ENCODE assay signal across 13 mouse cellular contexts in genomic region chr1:136699153-136699524, GRCm38 (mm10).
DNase-seq lines count a peak whose midpoint lies in the region; ATAC-seq and TF ChIP-seq lines count a peak whose summit lies in the region.
"Had no signal": no experiment of that assay in that cellular context is flagged by ENCODE, and none has a peak within 500 bp of the region (broad histone marks: within the 10 kb centered on the region; RNA-seq: fewer than 3 reads in every experiment).

No protein-coding gene starts in this region.

- ATAC-seq in heart, embryonic 15.5 days (replicated peaks; ENCODE audit: insufficient number of reproducible peaks, insufficient read depth, low FRiP score, low read depth), result no peak
- no peak for ATAC-seq in heart, embryonic 12.5 days (ENCODE audit: insufficient number of reproducible peaks, low FRiP score)
- ATAC-seq in liver, embryonic 12.5 days, result no peak

- H3K4me3 ChIP-seq in heart, embryonic 15.5 days, result no peak overlapping the region
- H3K4me3 ChIP-seq in heart, embryonic 12.5 days, result no peak overlapping the region
- H3K4me3 ChIP-seq in ES-E14 (ENCODE audit: insufficient read depth in 1 of 2, low read depth in 1 of 2, low read length in 2 of 2, poor library complexity in 1 of 2, severe bottlenecking in 1 of 2), result peak overlapping the region; percentile 40 to 51
- no peak overlapping the region for H3K4me3 ChIP-seq in liver, embryonic 12.5 days

- peak; percentile 44 for DNase-seq in A20 (ENCODE audit: low read depth, low spot score)
- no peak for DNase-seq in ES-E14 (ENCODE audit: low read depth, low spot score)
- DNase-seq in layer of hippocampus, adult 8-10 months (ENCODE audit: low spot score in 2 of 2), result no peak
- DNase-seq in adrenal gland, adult (ENCODE audit: inconsistent age in 2 of 2, low spot score in 1 of 2), result no peak
- DNase-seq in kidney, postnatal 25 days, result no peak
- DNase-seq: B cell, adult 2 months; cerebellum, adult 9-10 months; right cerebral cortex, postnatal 14 days had no signal

- 0 out of 2 replicates have a peak overlapping the region, but pooled peaks have one; percentile 18 for H3K27ac ChIP-seq in heart, embryonic 15.5 days
- H3K27ac ChIP-seq in heart, embryonic 12.5 days (ENCODE audit: poor library complexity, severe bottlenecking), result no peak overlapping the region
- H3K27ac ChIP-seq in ES-E14 (ENCODE audit: insufficient read depth, low read depth, low read length, poor library complexity, severe bottlenecking), result peak overlapping the region; percentile 96
- H3K27ac ChIP-seq in liver, embryonic 12.5 days, result 0 out of 2 replicates have a peak overlapping the region, but pooled peaks have one; percentile 62
- H3K27ac ChIP-seq: hindbrain, embryonic 14.5 days had no signal

- no peak overlapping the region for H3K9ac ChIP-seq in heart, embryonic 15.5 days
- no peak overlapping the region for H3K9ac ChIP-seq in heart, embryonic 12.5 days
- H3K9ac ChIP-seq in ES-E14 (ENCODE audit: insufficient read depth, low read depth, low read length, poor library complexity, severe bottlenecking), result peak overlapping the region; percentile 75; the same call in 1 of the 2 replicates
- no peak overlapping the region for H3K9ac ChIP-seq in liver, embryonic 12.5 days
- H3K9ac ChIP-seq: hindbrain, embryonic 14.5 days had no signal

- no peaks in the 10 kb centered on the region for H3K9me3 ChIP-seq in heart, embryonic 15.5 days (replicated peaks)
- no peaks in the 10 kb centered on the region for H3K9me3 ChIP-seq in heart, embryonic 12.5 days (replicated peaks)
- H3K9me3 ChIP-seq in ES-E14 (ENCODE audit: control insufficient read depth, insufficient read depth, low read depth, low read length), result no peaks in the 10 kb centered on the region
- no peaks in the 10 kb centered on the region for H3K9me3 ChIP-seq in liver, embryonic 12.5 days (replicated peaks)

- H3K27me3 ChIP-seq in heart, embryonic 15.5 days, result no peaks in the 10 kb centered on the region
- H3K27me3 ChIP-seq in heart, embryonic 12.5 days (replicated peaks), result no peaks in the 10 kb centered on the region
- H3K27me3 ChIP-seq in liver, embryonic 12.5 days (replicated peaks), result no peaks in the 10 kb centered on the region

- in situ Hi-C loops in ES-E14 (cut with MboI; ENCODE audit: low sequenced_read_pairs in 2 of 2, unreplicated experiment in 2 of 2), result no loop called here

- no peaks in the 10 kb centered on the region for H3K36me3 ChIP-seq in heart, embryonic 15.5 days
- no peaks in the 10 kb centered on the region for H3K36me3 ChIP-seq in heart, embryonic 12.5 days
- H3K36me3 ChIP-seq in ES-E14 (ENCODE audit: control insufficient read depth, insufficient read depth, low read length, poor library complexity, severe bottlenecking), result peaks cover 7% of the 10 kb centered on the region
- no peaks in the 10 kb centered on the region for H3K36me3 ChIP-seq in liver, embryonic 12.5 days

- no peak overlapping the region for H3K4me2 ChIP-seq in heart, embryonic 15.5 days
- no peak overlapping the region for H3K4me2 ChIP-seq in heart, embryonic 12.5 days
- no peak overlapping the region for H3K4me2 ChIP-seq in liver, embryonic 12.5 days
- H3K4me2 ChIP-seq: hindbrain, embryonic 14.5 days; midbrain, embryonic 11.5 days had no signal

- WGBS in heart, embryonic 15.5 days, result 72% methylated on average over 7 of the region's 7 CpGs
- WGBS in heart, embryonic 12.5 days, result 69% methylated on average over 7 of the region's 7 CpGs
- WGBS in liver, embryonic 12.5 days (ENCODE audit: insufficient replicate concordance), result 51% methylated on average over 7 of the region's 7 CpGs

- H3K4me1 ChIP-seq in heart, embryonic 15.5 days (replicated peaks), result peaks cover 18% of the 10 kb centered on the region
- peaks cover 21% of the 10 kb centered on the region for H3K4me1 ChIP-seq in heart, embryonic 12.5 days (replicated peaks)
- peaks cover 7 to 9% of the 10 kb centered on the region in 2 experiments; a peak in 3 of 4 replicates for H3K4me1 ChIP-seq in ES-E14 (ENCODE audit: control insufficient read depth in 2 of 2, insufficient read depth in 2 of 2, low read length in 2 of 2, poor library complexity in 1 of 2)
- H3K4me1 ChIP-seq in liver, embryonic 12.5 days, result peaks cover 21% of the 10 kb centered on the region

TF ChIP-seq in ES-E14, 5 proteins besides CTCF, POLR2A, EP300 and RAD21:
- TF ChIP-seq ZNF384 (IDR thresholded peaks at IDR 0.05; ENCODE audit: low read depth, low read length), result 0 out of 2 replicates have a peak, but pooled peaks have one; percentile 58
- no peak for TF ChIP-seq ZC3H11A (IDR thresholded peaks at IDR 0.05; ENCODE audit: borderline replicate concordance, low read depth, low read length)
TF ChIP-seq in ES-E14: peak in this region for 1.

Comparison
In these comparisons a context has a peak if more than half of its experiments do, and no peak if none do; other contexts are left out.
1. H3K4me3 ChIP-seq: peak in ES-E14 (2 of 2); none in heart, embryonic 15.5 days (single experiment), heart, embryonic 12.5 days (single experiment) and liver, embryonic 12.5 days (single experiment).